Mouse (Mus musculus) kidney, embryonic 16.5 days (tissue): ENCODE data around the gene Fam3b. TPM values are rescaled to one million over a fixed set of nuclear protein-coding genes. Genes with fewer than 3 reads are reported as not detected.

Experiments used
- ATAC-seq: fragments of 200-750 bp; cut with Nextera tagmentation; 2 replicates; pipeline ENCODE4 v1.8.0; 2017; ENCODE audit warnings: moderate TSS enrichment; ENCODE audit not compliant: low FRiP score, low TSS enrichment
- H3K27ac ChIP-seq: fragments of 300-500 bp; sonication (generic); 2 replicates; pipeline ENCODE4 v1.5.1; 2014; ENCODE audit warnings: low read length
- H3K27me3 ChIP-seq: fragments of 300-500 bp; sonication (generic); 2 replicates; pipeline ENCODE4 v1.6.1; 2014; ENCODE audit warnings: low read length, control low read depth, mixed read lengths; ENCODE audit not compliant: insufficient read depth
- H3K36me3 ChIP-seq: fragments of 300-500 bp; sonication (generic); 2 replicates; pipeline ENCODE4 v1.6.1; 2014; ENCODE audit warnings: low read length, control low read depth, mixed read lengths; ENCODE audit not compliant: insufficient read depth
- H3K4me1 ChIP-seq: fragments of 300-500 bp; sonication (generic); 2 replicates; pipeline ENCODE4 v1.6.1; 2014; ENCODE audit warnings: low read length, control low read depth, mixed read lengths; ENCODE audit not compliant: insufficient read depth
- H3K4me2 ChIP-seq: fragments of 300-500 bp; sonication (generic); replicated peaks from 2 replicates; pipeline ENCODE4 v1.6.1; 2014; ENCODE audit warnings: low read depth, low read length
- H3K4me3 ChIP-seq: fragments of 300-500 bp; sonication (generic); 2 replicates; pipeline ENCODE4 v1.5.1; 2014; ENCODE audit warnings: mild to moderate bottlenecking, low read length
- H3K9ac ChIP-seq: fragments of 300-500 bp; sonication (generic); replicated peaks from 2 replicates; pipeline ENCODE4 v1.6.1; 2014; ENCODE audit warnings: low read length
- H3K9me3 ChIP-seq: fragments of 300-500 bp; sonication (generic); 2 replicates; pipeline ENCODE4 v1.6.1; 2016; ENCODE audit warnings: low read length, control low read depth
- WGBS: fragments of 180-500 bp; shearing (Covaris S2); extraction: QIAGEN DNeasy Blood & Tissue Kit; methylation state at CpG from one replicate; pipeline ENCODE4 v1.1.7; 2014; 5-methylcytosine and 5-hydroxymethylcytosine counted together
- polyA plus RNA-seq: library from polyadenylated mRNA; unstranded; fragments of >200 nt; fragmentation: Nextera tagmentation; extraction: Ambion mirVana; gene quantifications from 2 replicates; pipeline ENCODE4 v1.2.1, GENCODE M21; 2015

Fam3b gene
- polyA plus RNA-seq, result not detected in 2 replicates

- ATAC-seq, result no peak
- Histone ChIP-seq H3K4me3 (no peak within 1 kb of the TSS), H3K4me2 (no peak within 1 kb of the TSS), H3K27ac (no peak within 1 kb of the TSS), H3K9me3 (no peaks in the 10 kb centered on the region), H3K4me1 (peaks cover 4% of the 10 kb centered on the region; the same call in 1 of the 2 replicates), H3K9ac (no peak within 1 kb of the TSS), H3K27me3 (no peaks in the 10 kb centered on the region), H3K36me3 (no peaks in the 10 kb centered on the region)
- WGBS, result 77% methylated on average over 4 of the region's 4 CpGs
Observed at GRCm38 (mm10) chr16:97514099-97514940, at the start of gene Fam3b. Fam3b (minus strand) TSS chr16:97514816.

GRCm38 (mm10) chr16:97544340-97544739 lies 29.7 kb upstream of the Fam3b start:
- H3K9ac ChIP-seq, result no peak overlapping the region
- H3K4me3 ChIP-seq, result no peak overlapping the region
- no peaks in the 10 kb centered on the region for H3K4me1 ChIP-seq
- H3K27ac ChIP-seq, result no peak overlapping the region
- H3K9me3 ChIP-seq, result 0 out of 2 replicates have a peak, but pooled peaks cover 7% of the 10 kb centered on the region
- 68% methylated on average over 4 of the region's 4 CpGs for WGBS
- no peaks in the 10 kb centered on the region for H3K27me3 ChIP-seq
- no peak overlapping the region for H3K4me2 ChIP-seq
- H3K36me3 ChIP-seq, result no peaks in the 10 kb centered on the region
- no peak for ATAC-seq

DNA sequence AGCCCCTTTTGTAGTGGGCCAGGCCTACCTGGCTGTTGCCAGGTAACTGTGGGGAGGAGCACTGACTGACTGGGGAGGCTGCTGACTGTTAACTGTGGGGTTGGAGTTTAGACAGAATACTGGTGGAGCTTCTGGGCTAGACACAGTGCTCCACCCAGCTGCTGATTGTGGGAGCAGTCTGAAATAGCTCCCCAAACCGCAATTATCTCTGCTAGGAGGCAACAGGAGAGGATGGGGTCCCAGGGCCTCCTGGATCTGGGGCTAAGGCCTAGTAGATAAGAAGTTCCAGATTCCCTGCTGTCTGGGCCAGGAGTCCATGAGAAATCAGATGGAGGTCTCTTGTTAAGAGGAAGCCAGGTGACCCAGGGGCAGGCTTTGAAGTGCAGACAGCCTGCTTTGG lies 22.2 kb upstream of the Fam3b start:
- Histone ChIP-seq H3K4me3 (no peak overlapping the region), H3K36me3 (no peaks in the 10 kb centered on the region), H3K27me3 (no peaks in the 10 kb centered on the region), H3K9me3 (0 out of 2 replicates have a peak, but pooled peaks cover 4% of the 10 kb centered on the region), H3K9ac (no peak overlapping the region), H3K4me2 (no peak overlapping the region), H3K4me1 (peaks cover 24% of the 10 kb centered on the region), H3K27ac (no peak overlapping the region)
- ATAC-seq, result no peak
- 83% methylated on average over 1 of the region's 1 CpGs for WGBS

GRCm38 (mm10) chr16:97535808-97536413 lies 21.3 kb upstream of the Fam3b start:
- peak overlapping the region; percentile 23; the same call in 1 of the 2 replicates for H3K4me3 ChIP-seq
- H3K9ac ChIP-seq, result 0 out of 2 replicates have a peak overlapping the region, but pooled peaks have one; percentile 44
- peak overlapping the region; percentile 50 for H3K4me2 ChIP-seq
- H3K27me3 ChIP-seq, result no peaks in the 10 kb centered on the region
- H3K4me1 ChIP-seq, result peaks cover 24% of the 10 kb centered on the region
- WGBS, result 11% methylated on average over 3 of the region's 3 CpGs
- H3K36me3 ChIP-seq, result no peaks in the 10 kb centered on the region
- peak overlapping the region; percentile 83 for H3K27ac ChIP-seq
- peak; percentile 83 for ATAC-seq
- H3K9me3 ChIP-seq, result no peaks in the 10 kb centered on the region

- H3K27me3 ChIP-seq, result no peaks in the 10 kb centered on the region
Observed at GRCm38 (mm10) chr16:97534876-97535461, 20.4 kb upstream of the Fam3b start.

DNA sequence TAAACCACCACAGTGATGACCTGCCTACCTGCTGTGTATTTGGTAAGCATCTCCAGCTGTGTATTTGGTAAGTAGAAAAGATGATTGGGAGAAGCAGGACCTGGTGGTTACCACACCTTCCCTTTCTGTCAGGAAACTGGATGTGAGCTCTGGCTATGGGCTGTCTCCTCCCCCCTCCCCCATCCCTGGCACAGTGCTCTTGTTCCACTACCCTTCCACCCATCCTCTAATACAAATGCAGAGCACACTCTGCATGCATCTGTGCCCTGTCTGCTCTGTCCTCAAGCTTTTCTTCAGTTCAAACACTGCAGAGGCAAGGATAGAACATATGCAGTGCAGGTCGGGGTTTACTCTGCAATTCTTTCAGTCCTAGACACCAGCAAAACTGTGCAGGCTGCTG lies 19.8 kb upstream of the Fam3b start:
- ATAC-seq, result no peak
- 32% methylated on average over 1 of the region's 1 CpGs for WGBS
- Histone ChIP-seq H3K4me2 (peak overlapping the region; percentile 50), H3K27me3 (no peaks in the 10 kb centered on the region), H3K27ac (peak overlapping the region; percentile 83), H3K4me3 (no peak overlapping the region; the same call in 1 of the 2 replicates), H3K36me3 (no peaks in the 10 kb centered on the region), H3K4me1 (peaks cover 24% of the 10 kb centered on the region), H3K9me3 (no peaks in the 10 kb centered on the region), H3K9ac (0 out of 2 replicates have a peak overlapping the region, but pooled peaks have one; percentile 53)

More at GRCm38 (mm10) chr16:97534876-97535461, 20.4 kb upstream of the Fam3b start:
- Histone ChIP-seq H3K4me3 (peak overlapping the region; percentile 23), H3K27ac (peak overlapping the region; percentile 83), H3K9me3 (no peaks in the 10 kb centered on the region), H3K4me2 (peak overlapping the region; percentile 50), H3K9ac (peak overlapping the region; percentile 53; the same call in 1 of the 2 replicates), H3K4me1 (peaks cover 24% of the 10 kb centered on the region), H3K36me3 (no peaks in the 10 kb centered on the region)
- ATAC-seq, result peak; percentile 64
- 31% methylated on average over 5 of the region's 5 CpGs for WGBS

- no peak overlapping the region for H3K4me2 ChIP-seq
Observed at GRCm38 (mm10) chr16:97533751-97534150, 19.1 kb upstream of the Fam3b start.

DNA sequence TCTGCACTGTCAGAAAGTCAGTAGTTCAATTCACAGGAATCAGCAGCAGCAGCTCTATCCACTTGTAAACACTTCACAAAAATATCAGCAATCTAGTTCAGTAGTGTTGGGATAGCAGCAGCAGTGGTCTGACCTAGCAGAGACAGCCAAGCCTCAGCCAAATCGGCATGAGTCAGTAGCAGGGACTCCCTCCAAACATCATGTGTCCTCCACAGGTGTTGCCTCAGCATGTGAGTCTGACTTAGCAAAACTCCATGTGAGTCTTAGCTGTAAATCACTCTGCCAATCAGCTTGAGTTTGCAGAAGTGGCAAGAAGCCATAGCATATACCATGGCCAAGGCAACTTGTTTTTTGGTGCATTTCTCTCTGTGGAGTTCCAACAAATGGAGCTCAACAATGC lies 18.5 kb upstream of the Fam3b start:
- Histone ChIP-seq H3K9ac (no peak overlapping the region), H3K27me3 (no peaks in the 10 kb centered on the region), H3K9me3 (no peaks in the 10 kb centered on the region), H3K27ac (no peak overlapping the region), H3K4me2 (no peak overlapping the region), H3K36me3 (no peaks in the 10 kb centered on the region), H3K4me3 (no peak overlapping the region), H3K4me1 (peaks cover 24% of the 10 kb centered on the region)
- WGBS, result 97% methylated on average over 1 of the region's 1 CpGs
- ATAC-seq, result no peak

More at GRCm38 (mm10) chr16:97533751-97534150, 19.1 kb upstream of the Fam3b start:
- Histone ChIP-seq H3K9ac (no peak overlapping the region), H3K4me3 (no peak overlapping the region), H3K27ac (no peak overlapping the region), H3K27me3 (no peaks in the 10 kb centered on the region), H3K36me3 (no peaks in the 10 kb centered on the region), H3K9me3 (no peaks in the 10 kb centered on the region), H3K4me1 (peaks cover 24% of the 10 kb centered on the region)
- no peak for ATAC-seq
- WGBS, result 90% methylated on average over 5 of the region's 5 CpGs

DNA sequence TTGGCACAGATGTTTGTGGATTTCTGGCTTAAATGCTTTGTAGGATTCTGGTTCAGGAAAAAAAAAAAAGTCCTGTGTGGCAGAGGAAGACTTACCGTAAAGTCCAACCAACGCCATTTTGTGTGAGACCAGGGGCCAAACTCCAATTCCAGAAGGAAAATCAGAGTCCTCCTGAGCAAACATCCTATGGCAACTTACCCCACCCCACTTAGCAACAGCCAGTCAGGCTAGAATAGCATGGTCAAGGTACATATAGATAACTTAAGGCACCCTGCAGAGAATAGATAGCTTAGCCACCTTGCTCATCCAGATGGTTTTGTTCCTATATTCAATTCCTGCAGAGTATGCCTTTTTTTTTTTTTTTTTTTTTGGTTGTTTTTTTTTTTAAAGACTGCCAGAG lies 14.6 kb upstream of the Fam3b start:
- H3K4me2 ChIP-seq, result no peak overlapping the region
- no peaks in the 10 kb centered on the region for H3K9me3 ChIP-seq
- no peaks in the 10 kb centered on the region for H3K27me3 ChIP-seq
- ATAC-seq, result no peak
- H3K27ac ChIP-seq, result no peak overlapping the region
- no peaks in the 10 kb centered on the region; the same call in 1 of the 2 replicates for H3K4me1 ChIP-seq
- H3K4me3 ChIP-seq, result no peak overlapping the region
- no peaks in the 10 kb centered on the region for H3K36me3 ChIP-seq
- no peak overlapping the region for H3K9ac ChIP-seq
- WGBS, result 92% methylated on average over 2 of the region's 2 CpGs
